Mouse (Mus musculus) liver, embryonic 15.5 days (tissue): ENCODE measurements around the gene Gm14419. TPM values are rescaled to one million over a fixed set of nuclear protein-coding genes. Genes with fewer than 3 reads are reported as not detected.
"Not testable (repeated sequence)": the region's sequence is repeated elsewhere in the genome, so short reads cannot be mapped to it uniquely, and the experiment has no call there.

Experiments used
- ATAC-seq: fragments of 200-750 bp; cut with Nextera tagmentation; 2 replicates; pipeline ENCODE4 v1.8.0; 2017; ENCODE audit warnings: moderate number of reproducible peaks, mild to moderate bottlenecking, moderate library complexity; ENCODE audit not compliant: insufficient read depth
- H3K27ac ChIP-seq: fragments of 300-500 bp; sonication (generic); replicated peaks from 2 replicates; pipeline ENCODE4 v1.5.1; 2015; ENCODE audit warnings: mild to moderate bottlenecking, inconsistent platforms
- H3K27me3 ChIP-seq: fragments of 300-500 bp; sonication (generic); 2 replicates; pipeline ENCODE4 v1.6.1; 2015; ENCODE audit warnings: mild to moderate bottlenecking, inconsistent platforms
- H3K36me3 ChIP-seq: fragments of 300-500 bp; sonication (generic); replicated peaks from 2 replicates; pipeline ENCODE4 v1.6.1; 2015; ENCODE audit warnings: moderate library complexity, mild to moderate bottlenecking, inconsistent platforms
- H3K4me1 ChIP-seq: fragments of 300-500 bp; sonication (generic); replicated peaks from 2 replicates; pipeline ENCODE4 v1.6.1; 2015; ENCODE audit warnings: inconsistent platforms
- H3K4me2 ChIP-seq: fragments of 300-500 bp; sonication (generic); 2 replicates; pipeline ENCODE4 v1.6.1; 2015; ENCODE audit warnings: moderate library complexity, mild to moderate bottlenecking, inconsistent platforms
- H3K4me3 ChIP-seq: fragments of 300-500 bp; sonication (generic); replicated peaks from 2 replicates; pipeline ENCODE4 v1.5.1; 2015; ENCODE audit warnings: mild to moderate bottlenecking, inconsistent platforms
- H3K9ac ChIP-seq: fragments of 300-500 bp; sonication (generic); 2 replicates; pipeline ENCODE4 v1.6.1; 2015; ENCODE audit warnings: moderate library complexity, mild to moderate bottlenecking, inconsistent platforms
- H3K9me3 ChIP-seq: fragments of 300-500 bp; sonication (generic); replicated peaks from 2 replicates; pipeline ENCODE4 v1.6.1; 2016; ENCODE audit warnings: inconsistent platforms
- WGBS: fragments of 180-500 bp; shearing (Covaris S2); methylation state at CpG from one replicate; pipeline ENCODE4 v1.1.7; 2015; ENCODE audit warnings: mixed read lengths; ENCODE audit not compliant: insufficient replicate concordance; 5-methylcytosine and 5-hydroxymethylcytosine counted together
- polyA plus RNA-seq: library from polyadenylated mRNA; unstranded; fragments of >200 nt; fragmentation: Nextera tagmentation; extraction: Ambion mirVana; gene quantifications from 2 replicates; pipeline ENCODE4 v1.2.1, GENCODE M21; 2015

The Gm14419 gene
- polyA plus RNA-seq, result 1.9 and 2.2 TPM in 2 replicates

GRCm38 (mm10) chr2:177000656-177001055 lies at the start of gene Gm14419:
TSS of gene Gm14419 (plus strand) at chr2:177000956.
- H3K9ac ChIP-seq, H3K9me3 ChIP-seq, H3K4me2 ChIP-seq, H3K36me3 ChIP-seq, H3K27ac ChIP-seq, H3K27me3 ChIP-seq, H3K4me3 ChIP-seq, ATAC-seq, H3K4me1 ChIP-seq: not testable (repeated sequence)
- no CpG with 5 or more reads among the region's 6 CpGs for WGBS

Other genes with a start within 250 kb of the Gm14419 start
- 2.6 and 4.0 TPM in 2 replicates for gene Gm14295, start 202.3 kb upstream of the Gm14419 start, polyA plus RNA-seq
- not detected in 2 replicates for gene Gm14408, start 169.8 kb upstream of the Gm14419 start, polyA plus RNA-seq
- 2.8 and 3.9 TPM in 2 replicates for gene Gm14296, start 73.1 kb upstream of the Gm14419 start, polyA plus RNA-seq
- not detected in 2 replicates for gene Gm14401, start 73.4 kb downstream of the Gm14419 start, polyA plus RNA-seq
- 3.8 and 4.2 TPM in 2 replicates for gene Gm14410, start 205.5 kb downstream of the Gm14419 start, polyA plus RNA-seq